Mouse (Mus musculus) myocyte (in vitro differentiated cells): Measurements from ENCODE around the gene Banf2.

Experiments
- MAX ChIP-seq: IDR thresholded peaks from one replicate; pipeline ENCODE4 v1.6.1; 2011; ENCODE audit warnings: low read depth, mild to moderate bottlenecking, control low read depth
- POLR2A ChIP-seq: IDR thresholded peaks from one replicate; pipeline ENCODE4 v1.6.1; 2011; ENCODE audit warnings: low read depth, mild to moderate bottlenecking, control low read depth, moderate library complexity; ENCODE audit not compliant: insufficient read length
- POLR2AphosphoS2 ChIP-seq: IDR thresholded peaks from one replicate; pipeline ENCODE4 v1.6.1; 2011; ENCODE audit warnings: low read depth, control low read depth; ENCODE audit not compliant: insufficient read length
- REST ChIP-seq: IDR thresholded peaks from one replicate; pipeline ENCODE4 v1.6.1; 2011; ENCODE audit warnings: mild to moderate bottlenecking, control low read depth, moderate library complexity; ENCODE audit not compliant: insufficient read depth, insufficient read length

- no peak for TF ChIP-seq REST
- no peak for TF ChIP-seq POLR2AphosphoS2
- no peak for TF ChIP-seq POLR2A
- no peak for TF ChIP-seq MAX
Measured at GRCm38 (mm10) chr2:144045756-144046560, 13.1 kb downstream of the Banf2 start.
